Mouse (Mus musculus) heart, adult 2 months (tissue): ENCODE results near the gene Med15.

Source experiments
- CTCF ChIP-seq: fragments of 200-600 bp; IDR thresholded peaks from 2 replicates; pipeline ENCODE4 v1.8.1; 2022; ENCODE audit warnings: antibody characterized with exemption, mild to moderate bottlenecking, moderate library complexity
- EP300 ChIP-seq: fragments of 200-500 bp; IDR thresholded peaks from 2 replicates; pipeline ENCODE4 v1.6.1; 2011; ENCODE audit warnings: low read depth, low read length, control low read depth; ENCODE audit not compliant: insufficient read depth
- POLR2A ChIP-seq: fragments of 200-500 bp; IDR thresholded peaks from 2 replicates; pipeline ENCODE4 v1.6.1; 2011; ENCODE audit warnings: mild to moderate bottlenecking, low read depth, low read length, control low read depth; ENCODE audit not compliant: insufficient read depth

- TF ChIP-seq EP300: no peak
- no peak for TF ChIP-seq CTCF
- TF ChIP-seq POLR2A: no peak
These were observed 3.5 kb upstream of the Med15 start for GRCm38 (mm10) chr16:17736156-17736555.
